Mouse (Mus musculus) monocyte, adult 5-6 weeks (primary cell): ENCODE results near the gene Trak2. TPM values are rescaled to one million over a fixed set of nuclear protein-coding genes. Genes with fewer than 3 reads are reported as not detected.
"Not testable (repeated sequence)": the region's sequence is repeated elsewhere in the genome, so short reads cannot be mapped to it uniquely, and the experiment has no call there.

Experiments used
- ATAC-seq: fragments of 153-309, 156-312 bp; replicated peaks from 2 replicates; pipeline ENCODE4 v1.8.0; 2017; ENCODE audit warnings: mild to moderate bottlenecking; ENCODE audit not compliant: low TSS enrichment, insufficient number of reproducible peaks, severe bottlenecking, poor library complexity, low FRiP score
- total RNA-seq: library from RNA; stranded (forward); fragments of 200-1000, 200-491, 200-594 nt; gene quantifications from 3 replicates; pipeline ENCODE4 v1.2.3, GENCODE M21; 2017

Gene Trak2
- total RNA-seq, 1 experiment from 2014 or later = 31.2 TPM

DNA sequence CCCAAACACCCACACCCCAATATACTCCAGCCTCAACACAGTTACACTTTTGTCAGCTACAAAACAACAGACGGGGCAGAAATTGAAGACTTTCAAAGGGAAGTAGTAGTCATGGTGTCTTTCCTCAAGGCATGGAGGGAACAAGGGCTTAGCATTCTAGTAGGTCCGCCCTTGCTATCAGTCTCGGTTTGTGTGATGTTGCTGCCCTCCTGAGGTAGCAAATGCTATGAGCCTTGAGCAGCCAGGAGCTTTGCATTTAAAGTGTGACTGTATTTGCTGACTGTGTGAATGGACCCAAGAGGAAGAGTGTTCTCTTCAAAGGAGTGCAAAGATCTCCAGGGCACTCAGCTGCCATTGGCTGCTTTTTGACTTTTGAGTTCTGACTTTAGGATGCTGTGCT, 75.7 kb downstream of the Trak2 start:
- peak; percentile 80 for ATAC-seq

DNA sequence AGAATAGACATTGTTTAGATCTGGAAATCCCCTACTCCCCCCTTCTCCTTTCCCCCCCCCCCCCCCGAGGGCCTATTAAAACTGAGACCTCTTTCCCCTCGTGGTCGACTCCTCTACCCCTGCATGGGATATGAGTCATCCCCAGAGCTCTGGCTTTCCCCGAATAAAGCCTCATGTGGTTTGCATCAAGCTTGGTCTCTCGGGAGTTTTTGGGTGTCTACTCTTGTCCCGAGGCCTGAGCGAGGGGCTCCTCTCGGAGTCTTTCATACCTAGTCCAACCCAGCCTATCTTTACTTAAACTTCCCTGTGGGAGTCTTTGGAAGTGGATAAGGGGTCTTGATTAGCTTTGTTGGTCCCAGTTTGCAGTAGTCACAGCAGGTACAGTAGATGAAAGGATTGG, 80.8 kb downstream of the Trak2 start:
- not testable (repeated sequence) for ATAC-seq

DNA sequence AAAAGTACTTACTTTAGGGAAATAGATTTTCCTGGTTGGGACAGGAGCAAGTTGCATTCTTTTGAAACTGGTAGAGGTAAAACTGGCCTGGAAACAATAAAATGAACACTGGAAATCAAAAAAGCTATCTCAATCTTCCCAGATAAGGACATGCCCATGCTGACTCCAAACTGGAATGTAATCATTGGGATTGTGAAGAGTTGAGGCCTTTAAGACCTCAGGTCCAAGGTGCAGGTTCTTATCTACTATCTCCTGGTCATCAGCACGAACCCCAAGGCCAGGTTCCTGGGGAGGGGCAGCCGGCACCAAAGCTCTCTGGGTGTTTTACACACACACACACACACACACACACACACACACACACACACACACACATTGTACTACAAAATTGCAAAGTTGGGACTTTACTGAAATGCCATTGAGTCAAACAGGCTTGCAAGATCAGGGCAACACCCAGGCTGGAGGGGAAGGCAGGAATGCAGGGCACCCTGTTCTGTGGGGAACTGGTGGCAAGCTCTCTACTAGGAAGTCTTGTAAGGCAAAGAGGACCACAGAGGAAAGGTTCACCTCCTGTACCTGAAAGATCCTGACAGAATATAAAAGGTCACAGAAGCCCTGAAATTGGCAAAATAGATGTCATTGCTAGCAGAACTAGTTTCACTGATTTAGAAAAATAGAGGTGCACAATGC, 81.6 kb downstream of the Trak2 start:
- ATAC-seq = not testable (repeated sequence)

DNA sequence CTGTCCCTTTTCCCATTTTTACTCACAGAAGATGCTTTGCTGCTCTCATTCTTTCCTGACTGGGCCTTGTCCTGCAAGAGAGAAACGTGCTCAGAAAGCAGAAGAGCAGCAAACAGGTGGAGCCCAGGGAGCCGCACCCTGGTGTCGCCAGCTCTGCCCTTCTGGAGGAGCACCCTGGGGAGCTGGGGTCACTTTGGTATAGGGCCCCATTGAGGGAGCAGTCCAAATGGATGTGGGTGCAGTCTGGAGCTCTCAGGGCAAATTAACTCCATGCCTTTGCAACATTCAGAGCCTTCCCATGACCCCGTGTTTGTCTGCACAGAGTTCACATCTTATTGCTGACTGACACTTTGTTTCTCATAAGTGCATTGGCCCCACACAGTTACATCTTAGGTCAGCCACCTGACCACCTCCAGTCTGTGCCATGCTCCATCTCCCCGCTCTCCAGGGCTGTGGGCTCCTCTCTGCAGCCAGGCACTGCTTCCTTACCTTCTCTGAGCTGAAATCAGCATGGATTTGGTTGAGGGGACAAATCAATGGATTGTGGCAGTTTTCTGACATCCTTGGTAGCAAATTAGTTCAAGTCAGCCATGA, 82.4 kb downstream of the Trak2 start:
- ATAC-seq = not testable (repeated sequence)

DNA sequence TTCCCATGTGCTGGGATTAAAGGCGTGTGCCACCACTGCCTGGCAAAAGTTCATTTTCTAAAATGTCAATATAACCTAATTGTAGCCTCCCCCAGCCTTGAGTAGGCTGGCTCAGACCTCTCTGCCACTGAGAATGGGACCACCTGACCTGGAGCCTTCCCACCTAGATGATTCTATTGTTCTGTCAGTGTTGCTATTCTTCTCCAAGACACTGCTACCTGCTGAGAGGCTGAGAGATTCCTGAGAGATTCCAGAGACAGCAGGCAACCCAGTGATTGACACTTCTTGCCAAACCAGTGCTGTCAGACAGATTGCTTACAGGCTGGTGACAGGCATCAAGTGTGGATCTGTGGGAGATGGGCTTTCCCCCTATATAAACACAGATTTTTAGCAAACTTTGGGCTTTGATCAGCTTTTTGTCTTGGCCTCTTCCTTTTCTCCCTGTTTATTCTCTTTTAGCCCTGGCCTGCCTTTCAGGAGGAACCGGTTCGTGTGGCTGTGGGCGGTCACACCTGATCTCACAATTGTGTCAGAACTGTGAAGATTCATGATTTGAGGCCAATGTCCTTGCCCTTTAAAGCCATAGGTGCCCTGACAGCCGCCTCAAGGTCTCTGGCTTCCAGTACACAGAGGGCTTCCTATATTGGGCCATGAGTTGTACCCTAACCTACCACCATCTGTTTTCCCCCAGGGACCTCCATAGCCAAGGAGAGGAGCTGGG, 83.2 kb downstream of the Trak2 start:
- no peak for ATAC-seq

DNA sequence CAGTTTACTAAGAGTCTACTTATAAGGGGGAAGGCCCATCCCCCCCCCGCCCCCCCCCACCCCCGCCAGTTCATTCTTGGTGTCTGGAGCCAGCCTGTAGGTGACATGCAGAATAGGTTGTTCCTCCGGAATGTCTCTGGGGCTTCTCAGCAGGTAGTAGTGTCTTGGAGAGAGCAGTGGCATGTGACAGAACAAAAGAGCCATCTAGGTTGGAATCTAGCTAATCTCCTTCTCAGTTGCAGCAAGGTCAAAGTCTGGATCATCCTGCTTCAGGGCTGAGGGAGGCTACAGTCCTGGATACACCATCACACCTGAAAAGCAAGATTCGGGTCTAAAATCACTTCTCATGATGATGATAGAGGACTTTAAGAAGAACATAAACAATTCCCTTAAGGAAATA, 87.6 kb downstream of the Trak2 start:
- no peak for ATAC-seq

DNA sequence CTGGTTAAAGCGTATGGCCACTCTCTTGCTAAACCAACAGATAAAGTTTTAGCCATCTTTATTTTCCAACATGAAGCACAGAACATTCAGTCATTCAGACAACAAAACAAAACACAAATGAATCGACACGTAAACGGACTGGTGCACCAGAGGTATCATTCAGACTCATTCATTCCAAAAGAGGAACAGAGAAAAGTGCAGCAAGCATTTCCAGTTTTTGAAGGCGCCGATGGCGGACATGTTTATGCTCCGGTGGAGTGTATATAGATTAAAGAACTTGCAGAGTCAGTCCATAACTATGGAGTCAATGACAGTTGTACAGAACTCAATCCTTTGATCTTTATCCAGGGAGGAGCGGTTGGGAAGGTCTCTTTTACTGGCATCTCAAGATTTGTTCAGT, 90.0 kb downstream of the Trak2 start:
- not testable (repeated sequence) for ATAC-seq

DNA sequence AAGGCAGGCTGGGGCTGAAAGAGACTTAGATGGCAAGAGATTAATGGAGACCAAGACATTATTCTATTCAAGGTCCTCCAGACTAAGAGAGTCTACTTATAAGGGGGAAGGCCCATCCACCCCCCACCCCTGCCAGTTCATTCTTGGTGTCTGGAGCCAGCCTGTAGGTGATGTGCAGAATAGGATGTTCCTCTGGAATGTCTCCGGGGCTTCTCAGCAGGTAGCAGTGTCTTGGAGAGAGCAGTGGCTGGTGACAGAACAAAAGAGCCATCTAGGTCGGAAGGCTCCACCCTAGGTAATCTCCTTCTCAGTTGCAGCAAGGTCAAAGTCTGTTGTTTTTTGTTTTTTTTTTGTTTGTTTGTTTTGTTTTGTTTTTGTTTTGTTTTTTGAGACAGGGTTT, 93.9 kb downstream of the Trak2 start:
- ATAC-seq = not testable (repeated sequence)

DNA sequence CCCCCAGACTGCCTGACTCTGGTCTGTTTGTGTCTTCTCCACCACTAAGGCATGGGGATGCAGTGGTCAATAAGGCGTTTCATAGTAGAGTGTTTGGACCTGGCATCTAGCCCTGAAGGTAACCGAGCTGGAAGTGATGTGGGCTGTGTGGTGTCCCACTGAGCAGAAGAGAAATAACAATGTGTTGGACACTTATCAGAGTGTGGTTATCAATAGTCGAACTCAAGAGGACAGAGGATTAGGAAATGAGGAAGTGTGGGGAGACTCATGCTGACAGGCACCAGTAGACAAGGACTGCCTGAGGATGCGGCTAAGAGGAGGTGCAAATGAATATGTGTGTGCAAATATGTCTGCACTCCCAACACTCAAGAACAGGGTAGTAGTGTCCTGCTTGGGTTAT, 96.7 kb downstream of the Trak2 start:
- ATAC-seq = peak; percentile 59

DNA sequence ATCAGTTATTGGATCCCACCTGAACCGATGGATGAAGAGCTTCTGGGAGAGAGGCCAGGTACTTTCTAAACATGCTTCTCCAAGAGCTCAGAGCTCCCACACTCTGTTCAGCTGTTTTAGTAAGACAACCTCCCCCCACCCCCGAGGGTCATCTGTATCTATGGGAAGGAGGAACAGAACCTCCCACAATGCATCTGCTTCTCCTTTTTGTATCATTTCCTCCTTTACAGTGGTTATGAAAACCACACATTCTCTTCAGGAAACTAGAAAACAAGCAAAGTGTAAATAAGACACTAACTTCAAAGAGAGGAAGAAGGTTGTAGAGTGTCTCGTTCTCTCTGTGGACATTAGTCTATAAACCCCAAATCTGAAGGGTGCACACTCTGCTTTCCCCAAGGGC, 112.6 kb downstream of the Trak2 start:
- peak; percentile 97 for ATAC-seq

DNA sequence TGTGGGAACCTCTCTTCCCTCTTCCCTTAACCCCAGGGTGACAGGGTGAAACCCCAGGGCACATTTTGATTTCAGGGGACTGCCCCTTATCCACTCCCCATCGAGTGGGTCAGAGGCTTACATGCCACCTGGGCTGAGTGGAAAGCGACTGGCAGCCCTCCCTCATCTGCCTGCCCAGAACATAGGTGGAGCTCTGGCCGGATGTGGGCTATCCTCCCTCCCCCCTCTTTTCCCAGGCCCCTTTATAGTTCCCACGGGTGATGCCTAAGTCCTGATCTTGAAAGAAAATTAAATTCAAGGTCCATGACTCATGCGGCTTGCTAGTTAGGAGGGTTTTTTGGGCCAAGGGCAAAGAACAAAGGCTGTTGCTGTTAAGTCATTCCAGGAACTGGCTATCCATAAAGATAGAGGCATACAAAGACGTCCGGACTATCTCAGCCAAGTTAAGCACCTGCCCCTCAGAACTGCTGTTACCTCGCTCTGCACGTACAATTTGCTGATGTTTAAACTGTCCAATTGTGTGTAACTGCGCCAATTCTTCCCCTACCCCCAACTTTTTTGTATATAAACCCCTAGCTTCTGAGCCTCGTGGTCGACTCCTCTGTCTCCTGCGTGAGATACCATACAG, 113.4 kb downstream of the Trak2 start:
- ATAC-seq = not testable (repeated sequence)

DNA sequence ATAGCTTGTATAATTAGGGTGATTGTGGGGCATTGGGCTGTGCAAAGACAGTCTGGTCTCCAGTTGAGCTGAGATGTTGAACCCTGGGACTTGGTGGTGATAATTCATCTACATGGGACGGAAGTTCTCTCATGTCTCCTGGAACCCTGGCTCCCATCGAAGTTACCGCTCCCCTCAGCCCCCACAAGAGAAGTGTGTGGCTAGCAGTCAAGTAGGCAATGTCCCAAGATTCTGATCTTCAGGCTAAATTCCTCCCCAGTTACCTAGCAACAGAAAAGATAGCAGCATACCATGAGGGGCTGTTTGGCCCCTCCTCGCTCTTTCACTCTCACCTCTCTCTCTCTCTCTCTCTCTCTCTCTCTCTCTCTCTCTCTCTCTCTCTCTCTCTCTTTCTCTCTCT, 114.1 kb downstream of the Trak2 start:
- ATAC-seq = not testable (repeated sequence)

DNA sequence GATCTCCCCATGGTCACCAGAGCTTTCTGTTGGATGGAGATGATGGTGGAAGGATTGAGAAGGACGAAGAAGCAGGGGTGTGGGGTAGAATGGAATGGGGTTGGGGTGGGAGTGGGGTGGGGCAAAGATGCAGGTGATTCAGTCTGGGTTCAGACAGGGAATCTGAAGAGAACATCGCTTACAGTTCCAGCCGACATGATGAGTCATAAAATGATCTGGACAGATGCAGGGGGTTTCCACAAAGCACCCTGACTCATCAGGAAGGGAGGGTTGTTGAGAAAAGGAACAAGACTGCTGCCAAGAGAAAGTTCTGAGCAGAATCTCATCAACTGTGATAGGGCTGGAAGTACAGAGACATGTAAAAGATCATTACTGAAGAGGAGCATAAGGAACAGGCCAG, 116.4 kb downstream of the Trak2 start:
- ATAC-seq = not testable (repeated sequence)

Other genes starting within 250 kb of the Trak2 start
- gene Casp8, start 178.1 kb downstream of the Trak2 start, total RNA-seq = 112 to 160 TPM (median 128 TPM) in 3 replicates
- gene Stradb, start 92 bp upstream of the Trak2 start, total RNA-seq = 2.5 to 9.1 TPM (median 5.5 TPM) in 3 replicates
- gene C2cd6, start 121.5 kb upstream of the Trak2 start, total RNA-seq = 0.86 TPM in 1 of 3 replicates, not detected in the others
- gene Tmem237, start 147.0 kb upstream of the Trak2 start, total RNA-seq = 2.9 to 11.2 TPM (median 7.5 TPM) in 3 replicates
- gene Mpp4, start 190.0 kb upstream of the Trak2 start, total RNA-seq = 0.38 to 1.1 TPM in 2 of 3 replicates, not detected in the other